Mouse (Mus musculus) ovary, postnatal 36 days (tissue): ENCODE measurements around the gene Tmeff1.

Experiments used
- DNase-seq: peaks from one replicate; pipeline ENCODE4 v3.0.0; 2022; ENCODE audit warnings: low spot score, mixed read lengths

Tmeff1 gene

GRCm38 (mm10) chr4:48564962-48565361 lies 20.0 kb upstream of the Tmeff1 start:
- DNase-seq = no peak

DNA sequence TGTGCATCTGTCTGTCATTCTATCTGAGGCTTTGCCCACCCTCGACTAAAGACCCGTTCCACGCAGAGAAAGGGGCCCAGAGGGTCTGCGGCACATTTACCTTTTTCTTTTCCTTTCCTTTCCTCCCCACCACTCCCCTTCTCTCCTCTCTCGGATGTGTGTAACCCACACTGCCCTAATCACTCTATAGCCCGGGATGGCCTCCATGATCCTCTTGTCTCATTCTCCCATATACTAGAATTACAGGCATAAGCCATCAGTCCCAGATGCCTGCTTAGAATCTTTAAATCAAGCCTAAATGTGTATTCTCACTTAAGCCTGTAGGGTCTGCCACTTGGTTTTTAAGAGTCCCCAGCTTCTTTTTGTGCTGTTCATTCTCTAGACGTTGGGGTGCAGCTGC lies 8.6 kb upstream of the Tmeff1 start:
- no peak for DNase-seq

DNA sequence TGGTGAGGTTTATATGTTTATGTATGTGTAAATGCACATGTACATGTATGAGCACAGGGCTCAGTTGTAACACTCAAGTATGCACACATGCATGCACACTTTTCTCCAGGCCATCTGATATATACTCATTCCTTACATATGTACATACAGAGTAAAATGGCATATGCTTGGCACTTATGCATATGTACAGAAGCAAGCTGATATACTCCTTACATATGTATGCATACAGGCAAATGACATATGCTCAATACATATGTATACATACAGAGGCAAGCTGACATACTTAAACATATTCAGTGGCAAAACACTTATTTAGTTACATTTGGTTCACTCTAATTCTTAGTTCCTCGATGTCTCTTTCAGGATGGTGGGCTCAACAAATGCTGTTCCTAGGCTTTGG lies 7.1 kb upstream of the Tmeff1 start:
- no peak for DNase-seq

- DNase-seq = no peak
Observed at GRCm38 (mm10) chr4:48578399-48578798, 6.6 kb upstream of the Tmeff1 start.

- DNase-seq = no peak
Observed at GRCm38 (mm10) chr4:48579475-48580110, 5.4 kb upstream of the Tmeff1 start.

- DNase-seq = no peak
Observed at GRCm38 (mm10) chr4:48581201-48581600, 3.8 kb upstream of the Tmeff1 start.

DNA sequence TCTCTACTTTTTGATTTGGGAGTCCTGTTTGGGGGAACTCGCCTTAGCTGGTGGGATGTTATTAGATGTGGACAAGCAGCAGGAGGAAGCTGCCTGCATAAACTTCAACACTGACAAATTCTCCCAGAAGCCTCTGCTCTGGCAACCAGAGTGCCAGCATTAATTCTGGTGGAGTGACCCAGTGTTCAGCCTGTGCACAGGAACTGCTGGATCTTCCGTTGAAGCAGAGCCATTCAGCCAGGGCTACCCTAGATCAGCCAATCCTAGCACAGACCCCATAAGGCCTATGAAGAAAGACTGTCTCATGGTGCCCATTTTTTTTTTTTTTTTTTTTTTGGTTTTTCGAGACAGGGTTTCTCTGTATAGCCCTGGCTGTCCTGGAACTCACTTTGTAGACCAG lies 3.0 kb upstream of the Tmeff1 start:
- DNase-seq = no peak

- no peak for DNase-seq
Observed at GRCm38 (mm10) chr4:48582941-48583340, 2.0 kb upstream of the Tmeff1 start.

DNA sequence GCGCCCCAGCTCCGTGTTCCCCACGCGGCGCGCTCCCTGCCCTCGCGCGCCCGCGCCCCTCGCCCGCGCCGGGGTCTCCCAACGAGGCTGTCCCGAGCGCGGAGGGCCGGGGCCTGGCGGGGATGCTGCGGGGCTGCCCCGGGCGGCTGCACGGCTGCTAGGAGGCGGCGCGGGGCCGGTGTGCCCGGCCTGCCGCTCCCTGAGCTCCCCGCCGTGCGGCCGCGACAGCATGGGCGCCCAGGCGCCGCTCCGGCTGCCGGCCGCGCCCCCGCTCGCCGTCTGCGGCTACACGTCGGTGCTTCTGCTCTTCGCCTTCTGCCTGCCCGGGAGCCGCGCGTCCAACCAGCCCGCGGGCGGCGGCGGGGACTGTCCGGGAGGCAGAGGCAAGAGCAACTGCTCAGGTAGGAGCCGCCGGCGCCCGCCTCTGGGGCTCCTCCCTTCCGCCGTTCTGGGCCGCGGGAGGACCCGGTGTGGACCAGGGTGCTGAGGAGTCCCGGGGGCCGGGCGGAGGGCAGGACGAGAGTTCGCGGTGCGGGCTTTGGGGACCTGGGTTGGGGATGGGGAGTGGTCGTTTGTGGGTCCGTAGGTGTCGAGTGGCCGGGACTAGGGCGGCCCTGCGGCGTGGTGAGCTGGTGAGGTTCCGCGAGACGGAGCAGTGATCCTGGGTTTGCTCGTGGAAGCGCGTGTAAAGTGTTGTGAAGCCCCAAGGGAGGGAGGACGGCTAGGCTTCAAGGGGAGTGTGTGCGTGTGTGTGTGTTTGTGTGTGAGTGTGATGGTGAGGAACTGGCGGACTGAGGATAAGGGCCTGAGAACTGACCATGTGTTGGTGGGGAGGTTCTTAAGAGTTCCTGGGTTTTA lies 496 bp downstream of the Tmeff1 start:
- DNase-seq = peak; percentile 56

GRCm38 (mm10) chr4:48586099-48586821 lies 1.3 kb downstream of the Tmeff1 start:
- DNase-seq = peak; percentile 28

DNA sequence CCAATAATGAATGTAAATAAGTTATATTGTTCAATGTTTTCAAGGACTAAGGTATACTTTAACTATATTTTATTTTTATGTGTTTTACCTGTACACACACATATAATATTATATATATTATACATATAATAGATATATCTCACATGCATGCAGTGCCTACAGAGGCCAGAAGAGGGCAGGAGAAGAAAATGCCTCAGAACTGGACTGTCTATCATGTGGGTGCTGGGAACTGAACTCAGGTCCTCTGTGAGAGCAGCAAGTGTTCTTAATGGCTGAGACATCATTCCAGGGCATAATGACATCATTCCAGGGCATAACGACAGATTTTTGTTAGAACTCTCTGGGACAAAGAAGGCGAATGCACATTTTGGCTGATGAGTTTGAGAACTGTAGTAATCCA lies 2.6 kb downstream of the Tmeff1 start:
- no peak for DNase-seq

DNA sequence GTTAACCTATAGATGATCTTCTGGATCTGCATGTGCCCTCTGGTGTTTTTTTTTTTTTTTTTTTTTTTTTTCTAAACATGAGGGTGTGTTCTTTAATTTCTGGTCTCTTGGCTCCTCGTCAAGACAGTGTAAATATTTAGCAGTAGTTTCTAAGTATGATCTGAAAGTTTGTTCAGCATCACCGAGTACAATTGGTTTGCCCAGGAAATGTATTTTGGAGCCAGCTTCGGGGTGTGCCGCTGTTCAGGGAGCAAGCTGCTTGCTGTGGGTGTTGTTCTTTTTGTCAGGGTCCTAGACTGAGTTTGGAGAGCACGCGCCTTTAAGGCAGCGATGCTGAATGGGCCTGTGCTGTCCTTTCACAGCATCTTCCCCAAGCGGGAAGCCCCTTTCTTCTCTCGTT lies 3.6 kb downstream of the Tmeff1 start:
- no peak for DNase-seq

GRCm38 (mm10) chr4:48590862-48591261 lies 5.9 kb downstream of the Tmeff1 start:
- DNase-seq = no peak

- no peak for DNase-seq
Observed at GRCm38 (mm10) chr4:48591390-48591789, 6.4 kb downstream of the Tmeff1 start.

- DNase-seq = no peak
Observed at GRCm38 (mm10) chr4:48592328-48592727, 7.4 kb downstream of the Tmeff1 start.

- DNase-seq = no peak
Observed at GRCm38 (mm10) chr4:48592844-48593243, 7.9 kb downstream of the Tmeff1 start.

GRCm38 (mm10) chr4:48596111-48596510 lies 11.1 kb downstream of the Tmeff1 start:
- no peak for DNase-seq

DNA sequence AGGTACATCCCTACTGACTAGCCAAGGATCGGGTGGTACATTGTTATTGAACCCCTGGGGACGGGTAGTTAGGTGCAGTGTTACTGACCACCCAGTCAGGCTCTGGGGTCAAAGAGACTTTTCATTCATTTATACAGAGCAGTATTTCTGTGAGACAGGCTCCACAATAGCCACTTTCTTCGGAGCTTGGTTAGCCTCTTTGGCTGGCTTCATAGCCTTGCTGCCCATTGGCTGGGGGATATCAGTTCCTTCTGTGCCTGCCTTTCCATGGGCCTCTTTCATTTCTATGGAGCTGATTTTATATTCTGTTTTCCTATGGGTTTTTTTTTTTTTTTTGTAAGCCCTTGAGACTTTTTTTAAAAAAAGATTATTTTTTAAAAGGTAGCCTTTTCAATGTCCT lies 20.7 kb downstream of the Tmeff1 start:
- no peak for DNase-seq

- DNase-seq = no peak
Observed at GRCm38 (mm10) chr4:48609485-48609884, 24.5 kb downstream of the Tmeff1 start.

DNA sequence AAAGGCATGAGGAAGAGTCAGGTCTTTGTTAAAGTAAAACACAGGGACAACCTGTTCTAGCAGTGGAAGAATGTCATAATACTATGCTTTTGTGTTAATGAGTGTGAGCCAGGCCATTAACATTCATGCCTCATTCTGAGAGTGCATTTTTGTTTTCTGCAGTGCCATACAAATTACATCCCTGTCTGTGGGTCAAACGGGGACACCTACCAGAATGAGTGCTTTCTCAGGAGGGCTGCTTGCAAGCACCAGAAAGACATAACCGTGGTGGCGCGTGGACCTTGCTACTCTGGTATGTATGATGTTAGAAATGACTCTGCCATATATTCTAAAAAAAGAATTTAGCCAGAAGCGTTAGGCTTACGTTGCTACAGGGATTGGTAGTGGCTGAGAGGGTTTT lies 25.3 kb downstream of the Tmeff1 start:
- no peak for DNase-seq

- no peak for DNase-seq
Observed at GRCm38 (mm10) chr4:48615483-48615882, 30.5 kb downstream of the Tmeff1 start.

DNA sequence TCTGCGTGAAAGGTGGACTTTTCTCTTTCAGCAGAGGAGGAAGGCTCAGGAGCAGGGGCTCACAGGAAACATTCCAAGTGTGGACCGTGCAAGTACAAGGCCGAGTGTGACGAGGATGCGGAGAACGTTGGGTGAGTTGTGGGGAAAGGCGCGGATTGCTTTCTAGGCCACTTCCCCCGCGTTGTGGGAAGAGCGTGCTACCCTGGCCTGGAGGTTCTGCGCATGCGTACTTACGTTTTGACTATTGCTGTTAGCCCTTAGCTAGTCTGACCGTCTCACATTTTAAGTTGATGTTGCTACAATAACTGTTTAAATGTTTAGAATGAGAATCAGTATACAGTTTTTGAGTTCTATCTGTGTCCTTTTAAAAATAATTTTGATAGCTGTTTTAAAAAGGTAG lies 32.2 kb downstream of the Tmeff1 start:
- no peak for DNase-seq

DNA sequence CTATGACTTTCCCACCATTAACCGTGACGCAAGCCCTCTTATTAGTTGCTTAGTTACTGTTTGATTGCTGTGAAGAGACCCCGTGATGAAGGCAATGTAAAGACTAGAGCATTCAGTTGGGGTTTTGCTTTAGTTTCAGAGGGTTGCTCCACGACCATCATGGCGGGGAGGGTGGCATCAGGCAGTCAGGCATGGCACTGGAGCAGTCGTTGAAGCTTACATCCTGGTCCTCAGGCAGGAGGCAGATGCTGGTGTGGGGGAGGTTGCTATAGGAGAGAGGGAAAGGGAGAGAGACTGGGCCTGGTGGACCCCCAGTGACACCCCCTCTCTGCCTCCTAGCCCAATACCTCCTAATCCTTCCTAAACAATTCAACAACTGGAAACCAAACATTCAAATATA lies 35.1 kb downstream of the Tmeff1 start:
- DNase-seq = no peak
